Mouse (Mus musculus) CH12.LX (cell line): ENCODE measurements at regions not wholly inside any gene's neighbourhood (a gene's known extent, or its start where the extent isn't known, plus 50 kb on each side); places are given as distances from the start of the nearest gene placed in this dataset.

ENCODE experiments used
- DNase-seq: peaks from one replicate; pipeline ENCODE4 v3.0.0-alpha.2; 2013; ENCODE audit errors: extremely low read depth
- H3K27ac ChIP-seq: 2 replicates; pipeline ENCODE4 v1.5.1; 2012; ENCODE audit warnings: low read depth, mild to moderate bottlenecking, control low read depth, moderate library complexity; ENCODE audit not compliant: insufficient read depth
- H3K27me3 ChIP-seq: replicated peaks from 2 replicates; pipeline ENCODE3; 2012; ENCODE audit warnings: inconsistent platforms
- H3K36me3 ChIP-seq, 2 experiments: replicated peaks in 1 of 2; 2 replicates each; pipeline versions ENCODE3 to v1.6.1; 2012; ENCODE audit warnings: inconsistent platforms in 1 of 2, low read length in 1 of 2, mild to moderate bottlenecking in 1 of 2, mixed read lengths in 1 of 2, moderate library complexity in 1 of 2; ENCODE audit not compliant: control insufficient read depth in 1 of 2, insufficient read depth in 1 of 2
- H3K4me1 ChIP-seq, 2 experiments: 2 replicates each; pipeline ENCODE4 v1.6.1; 2012; ENCODE audit warnings: inconsistent platforms in 1 of 2, moderate library complexity in 1 of 2; ENCODE audit not compliant: insufficient read depth in 2 of 2, control insufficient read depth in 1 of 2
- H3K4me2 ChIP-seq: 2 replicates; pipeline ENCODE4 v1.6.1; 2012; ENCODE audit warnings: low read depth, mild to moderate bottlenecking, control low read depth; ENCODE audit not compliant: poor library complexity, insufficient read depth, severe bottlenecking
- H3K4me3 ChIP-seq, 3 experiments: fragments of 150-350 bp in 1 of 3; sonication (generic) in 1 of 3; replicated peaks in 1 of 3; 2 replicates each; pipeline versions ENCODE3 to v1.5.1; 2011 to 2012; ENCODE audit warnings: low read depth in 2 of 3, low read length in 2 of 3, mild to moderate bottlenecking in 2 of 3, moderate library complexity in 2 of 3, control low read depth in 1 of 3, improper control_type of control experiment in 1 of 3, inconsistent platforms in 1 of 3, mixed read lengths in 1 of 3; ENCODE audit not compliant: poor library complexity in 1 of 3
- H3K79me2 ChIP-seq: replicated peaks from 2 replicates; pipeline ENCODE4 v1.6.1; 2012; ENCODE audit warnings: mild to moderate bottlenecking, moderate library complexity; ENCODE audit not compliant: control insufficient read depth, poor library complexity, insufficient read depth, severe bottlenecking; ENCODE audit errors: extremely low read depth
- H3K9ac ChIP-seq: 2 replicates; pipeline ENCODE4 v1.6.1; 2012; ENCODE audit warnings: low read depth, mild to moderate bottlenecking, control low read depth, moderate library complexity; ENCODE audit not compliant: insufficient read depth
- H3K9me3 ChIP-seq: replicated peaks from 2 replicates; pipeline ENCODE3; 2012; ENCODE audit warnings: low read length, inconsistent platforms, mixed read lengths
- BHLHE40 ChIP-seq: IDR thresholded peaks from 2 replicates; pipeline ENCODE4 v1.6.1; 2011; ENCODE audit warnings: mild to moderate bottlenecking, low read depth, low read length, improper control_type of control experiment
- CHD2 ChIP-seq: IDR thresholded peaks from 2 replicates; pipeline ENCODE4 v1.6.1; 2011; ENCODE audit warnings: low read length, improper control_type of control experiment
- CTCF ChIP-seq, 2 experiments: IDR thresholded peaks in 1 of 2; conservative IDR thresholded peaks in 1 of 2; 2 replicates each; pipeline ENCODE4 v1.5.1; 2011 to 2012; ENCODE audit warnings: low read depth in 2 of 2, low read length in 2 of 2, improper control_type of control experiment in 1 of 2, inconsistent platforms in 1 of 2, mild to moderate bottlenecking in 1 of 2, moderate library complexity in 1 of 2
- E2F4 ChIP-seq: IDR thresholded peaks from 2 replicates; pipeline ENCODE4 v1.6.1; 2011; ENCODE audit warnings: low read depth, low read length, improper control_type of control experiment; ENCODE audit not compliant: insufficient replicate concordance
- ELF1 ChIP-seq: IDR thresholded peaks from 2 replicates; pipeline ENCODE4 v1.6.1; 2014; ENCODE audit warnings: low read depth, mild to moderate bottlenecking, inconsistent platforms, low read length, improper control_type of control experiment
- ETS1 ChIP-seq: conservative IDR thresholded peaks from 2 replicates; pipeline ENCODE4 v1.6.1; 2012; ENCODE audit warnings: low read depth, mild to moderate bottlenecking, inconsistent platforms, low read length, improper control_type of control experiment, moderate library complexity
- GABPA ChIP-seq: IDR thresholded peaks from 2 replicates; pipeline ENCODE4 v1.6.1; 2012; ENCODE audit warnings: low read depth, low read length, improper control_type of control experiment, inconsistent platforms; ENCODE audit not compliant: insufficient replicate concordance
- IRF4 ChIP-seq: IDR thresholded peaks from 2 replicates; pipeline ENCODE4 v1.6.1; 2014; ENCODE audit warnings: low read depth, mild to moderate bottlenecking, inconsistent platforms, low read length, improper control_type of control experiment
- JUN ChIP-seq: IDR thresholded peaks from 2 replicates; pipeline ENCODE4 v1.6.1; 2011; ENCODE audit warnings: low read depth, mild to moderate bottlenecking, low read length, improper control_type of control experiment, moderate library complexity; ENCODE audit not compliant: insufficient read depth
- KAT2A ChIP-seq: IDR thresholded peaks from 2 replicates; pipeline ENCODE4 v1.6.1; 2012; ENCODE audit warnings: low read length, improper control_type of control experiment, inconsistent platforms; ENCODE audit not compliant: insufficient replicate concordance
- MEF2A ChIP-seq: IDR thresholded peaks from 2 replicates; pipeline ENCODE4 v1.6.1; 2014; ENCODE audit warnings: low read depth, mild to moderate bottlenecking, inconsistent platforms, low read length, improper control_type of control experiment, borderline replicate concordance
- MXI1 ChIP-seq: IDR thresholded peaks from 2 replicates; pipeline ENCODE4 v1.6.1; 2011; ENCODE audit warnings: mild to moderate bottlenecking, low read depth, low read length, improper control_type of control experiment
- NELFE ChIP-seq: IDR thresholded peaks from 2 replicates; pipeline ENCODE4 v1.6.1; 2011; ENCODE audit warnings: low read depth, low read length, improper control_type of control experiment
- PAX5 ChIP-seq: IDR thresholded peaks from 2 replicates; pipeline ENCODE4 v1.6.1; 2012; ENCODE audit warnings: low read length, inconsistent platforms, mixed read lengths
- POLR2A ChIP-seq: IDR thresholded peaks from 2 replicates; pipeline ENCODE4 v1.6.1; 2011; ENCODE audit warnings: low read depth, mild to moderate bottlenecking, improper control_type of control experiment, low read length
- POLR2AphosphoS2 ChIP-seq: IDR thresholded peaks from 2 replicates; pipeline ENCODE4 v1.6.1; 2011; ENCODE audit warnings: low read depth, low read length, improper control_type of control experiment
- RAD21 ChIP-seq: IDR thresholded peaks from 2 replicates; pipeline ENCODE4 v1.6.1; 2011; ENCODE audit warnings: low read depth, mild to moderate bottlenecking, low read length, improper control_type of control experiment, moderate library complexity
- RCOR1 ChIP-seq: conservative IDR thresholded peaks from 2 replicates; pipeline ENCODE4 v1.6.1; 2012; ENCODE audit warnings: low read depth, mild to moderate bottlenecking, inconsistent platforms, low read length, improper control_type of control experiment
- SIN3A ChIP-seq: IDR thresholded peaks from 2 replicates; pipeline ENCODE4 v1.6.1; 2012; ENCODE audit warnings: low read length, improper control_type of control experiment, inconsistent platforms
- SMC3 ChIP-seq: IDR thresholded peaks from 2 replicates; pipeline ENCODE4 v1.6.1; 2011; ENCODE audit warnings: low read depth, low read length, improper control_type of control experiment
- TBP ChIP-seq: conservative IDR thresholded peaks from 2 replicates; pipeline ENCODE4 v1.6.1; 2011; ENCODE audit warnings: low read depth, low read length, improper control_type of control experiment
- UBTF ChIP-seq: IDR thresholded peaks from 2 replicates; pipeline ENCODE4 v1.6.1; 2012; ENCODE audit warnings: low read depth, mild to moderate bottlenecking, inconsistent platforms, low read length, improper control_type of control experiment, moderate library complexity
- USF2 ChIP-seq: conservative IDR thresholded peaks from 2 replicates; pipeline ENCODE4 v1.6.1; 2011; ENCODE audit warnings: low read depth, low read length, improper control_type of control experiment
- ZC3H11A ChIP-seq: IDR thresholded peaks from 2 replicates; pipeline ENCODE4 v1.6.1; 2012; ENCODE audit warnings: low read depth, mild to moderate bottlenecking, inconsistent platforms, low read length, improper control_type of control experiment
- ZKSCAN1 ChIP-seq: IDR thresholded peaks from 2 replicates; pipeline ENCODE4 v1.6.1; 2012; ENCODE audit warnings: low read depth, inconsistent platforms, low read length, improper control_type of control experiment, borderline replicate concordance
- ZMIZ1 ChIP-seq: IDR thresholded peaks from 2 replicates; pipeline ENCODE4 v1.6.1; 2012; ENCODE audit warnings: low read depth, mild to moderate bottlenecking, inconsistent platforms, low read length, improper control_type of control experiment
- dilution Hi-C: fragments of 300-500 bp; cut with MboI; formaldehyde crosslinking; loops from 2 replicates; pipeline ENCODE4 v1.14.3; 2020; ENCODE audit warnings: low sequenced_read_pairs; ENCODE audit not compliant: extremely low pct_unique_long_range_greater_than_20kb, extremely low pct_ligation_motif_present
- in situ Hi-C: fragments of 300-500 bp; cut with MboI; formaldehyde crosslinking; loops from 3 replicates; pipeline ENCODE4 v1.14.3; 2019; ENCODE audit warnings: low sequenced_read_pairs, low pct_ligation_motif_present, low pct_unique_long_range_greater_than_20kb, mixed read lengths

DNA sequence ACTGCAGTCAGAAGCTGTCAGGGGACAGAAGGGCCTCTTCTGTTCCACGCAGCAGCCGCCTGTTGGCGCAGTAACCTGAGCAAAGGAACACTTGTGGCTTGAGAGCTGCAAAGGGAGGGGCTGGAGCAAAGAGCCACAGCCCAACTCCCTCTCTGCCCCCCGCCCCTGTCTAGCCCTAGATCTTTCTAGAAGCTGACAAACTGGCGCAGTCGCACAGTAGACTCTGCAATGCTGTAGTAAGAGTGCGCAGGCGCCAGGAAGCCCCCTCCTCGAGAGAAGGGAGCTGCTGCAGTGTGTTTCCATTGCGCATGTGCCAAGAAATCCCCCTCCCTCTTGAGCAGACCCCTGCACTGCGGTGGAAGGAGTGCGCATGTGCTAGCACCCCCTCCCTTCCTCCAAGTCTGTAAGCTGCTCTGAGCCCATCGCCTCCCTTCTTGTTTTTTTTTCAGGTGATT, 115.2 kb upstream of the Ndn start:
- no peak overlapping the region for H3K4me2 ChIP-seq
- no peaks in the 10 kb centered on the region for H3K4me1 ChIP-seq
- peaks cover 29% of the 10 kb centered on the region for H3K9me3 ChIP-seq
- in situ Hi-C loops (loop anchor here (25.0 kb wide), 1 partner anchor 156 kb away; the partner anchor contains the start of gene Magel2), dilution Hi-C loops (no loop called here)
- no peak overlapping the region for H3K9ac ChIP-seq
- no peak overlapping the region for H3K27ac ChIP-seq
- H3K27me3 ChIP-seq = no peaks in the 10 kb centered on the region
- TF ChIP-seq SMC3 (no peak), BHLHE40 (no peak), ELF1 (no peak), ZMIZ1 (no peak), SIN3A (no peak), MXI1 (no peak), CTCF (conservative IDR thresholded peaks at IDR 0.05 in 1 of 2, IDR thresholded peaks at IDR 0.05 in 1 of 2; ENCODE audit: low read depth in 2 of 2, low read length in 2 of 2) (no peak), POLR2AphosphoS2 (no peak), CHD2 (no peak), GABPA (no peak), ZC3H11A (no peak), PAX5 (no peak), UBTF (no peak), RAD21 (no peak), NELFE (no peak), IRF4 (no peak), USF2 (no peak), ZKSCAN1 (no peak), E2F4 (no peak)
- no peaks in the 10 kb centered on the region for H3K79me2 ChIP-seq
- no peak overlapping the region for H3K4me3 ChIP-seq
- DNase-seq = no peak
- H3K36me3 ChIP-seq = no peaks in the 10 kb centered on the region

DNA sequence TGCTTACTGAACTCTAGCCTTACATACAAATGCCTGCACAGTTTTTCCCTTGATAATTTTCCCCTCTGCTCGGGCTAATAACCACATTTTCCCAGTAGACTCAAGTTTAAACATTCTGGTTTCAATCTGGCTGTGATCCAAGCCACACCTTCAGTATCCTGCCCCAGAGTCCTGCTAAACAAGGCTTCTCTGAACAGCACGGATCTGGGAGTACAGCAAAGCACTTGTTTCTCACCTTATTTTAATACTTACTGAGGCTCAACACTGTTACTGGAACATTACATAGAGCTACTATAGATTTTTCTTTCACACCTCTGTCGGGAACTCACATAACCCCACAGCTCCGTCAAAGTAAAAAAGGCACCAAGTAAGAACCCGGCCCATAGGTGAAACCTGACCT, 114.3 kb upstream of the Ndn start:
- Histone ChIP-seq H3K27me3 (no peaks in the 10 kb centered on the region), H3K4me3 (no peak overlapping the region), H3K36me3 (no peaks in the 10 kb centered on the region), H3K9me3 (peaks cover 30% of the 10 kb centered on the region), H3K79me2 (no peaks in the 10 kb centered on the region), H3K4me1 (no peaks in the 10 kb centered on the region), H3K9ac (no peak overlapping the region), H3K27ac (no peak overlapping the region), H3K4me2 (no peak overlapping the region)
- dilution Hi-C loops = no loop called here
- DNase-seq = no peak
- in situ Hi-C loops = loop anchor here (25.0 kb wide), 1 partner anchor 155 kb away; the partner anchor contains the start of gene Magel2
- no peak for TF ChIP-seq KAT2A
- no peak for TF ChIP-seq RAD21
- no peak for TF ChIP-seq ETS1
- no peak for TF ChIP-seq TBP
- no peak for TF ChIP-seq NELFE
- TF ChIP-seq USF2 = no peak
- TF ChIP-seq UBTF = no peak
- TF ChIP-seq PAX5 = no peak
- TF ChIP-seq SMC3 = no peak
- no peak for TF ChIP-seq RCOR1
- no peak for TF ChIP-seq MEF2A
- TF ChIP-seq POLR2A = no peak
- TF ChIP-seq JUN = no peak
- TF ChIP-seq BHLHE40 = no peak
